Mouse (Mus musculus) urinary bladder, adult 18-20 months (tissue): ENCODE measurements around the gene Fbxw25.
"Not testable (repeated sequence)": the region's sequence is repeated elsewhere in the genome, so short reads cannot be mapped to it uniquely, and the experiment has no call there.

ENCODE experiments used
- DNase-seq, 2 experiments: peaks; one replicate each; pipeline ENCODE4 v3.0.0; 2022; ENCODE audit warnings: low spot score in 2 of 2, mixed read lengths in 2 of 2

Gene Fbxw25

DNA sequence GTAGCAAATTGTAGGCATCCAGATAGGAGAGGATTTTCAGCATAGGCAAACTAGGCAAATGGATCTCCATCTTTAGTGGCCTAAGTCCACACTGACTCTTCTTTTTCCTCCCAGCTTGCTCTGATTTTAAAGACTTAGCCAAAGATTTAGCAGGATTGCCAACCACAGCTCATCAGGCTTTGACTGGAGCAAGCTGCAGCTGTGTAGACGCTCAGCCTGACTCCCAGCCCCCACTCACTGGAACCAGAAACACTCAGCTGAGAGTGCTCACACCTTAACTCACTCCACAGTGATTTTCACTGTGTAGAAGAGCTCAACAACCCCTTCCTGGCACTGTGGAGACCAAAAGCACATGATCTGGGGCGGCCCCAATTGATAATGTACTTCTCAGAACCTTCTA is at the start of gene Fbxw25:
Fbxw25 (minus strand) TSS at position 101 of the 400 bp plus-strand sequence.
- DNase-seq: not testable (repeated sequence)

DNA sequence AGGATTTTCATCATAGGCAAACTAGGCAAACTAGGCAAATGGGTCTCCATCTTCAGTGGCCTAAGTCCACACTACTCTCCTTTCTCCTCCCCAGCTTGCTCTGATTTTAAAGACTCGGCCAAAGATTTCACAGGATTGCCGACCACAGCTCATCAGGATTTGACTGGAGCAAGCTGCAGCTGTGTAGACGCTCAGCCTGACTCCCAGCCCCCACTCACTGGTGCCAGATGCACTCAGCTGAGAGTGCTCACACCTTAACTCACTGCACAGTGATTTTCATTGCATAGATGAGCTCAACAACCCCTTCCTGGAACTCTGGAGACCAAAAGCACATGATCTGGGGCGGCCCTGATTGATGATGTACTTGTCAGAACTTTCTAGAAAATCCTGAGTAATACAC is 38.1 kb upstream of the Fbxw25 start, which contains the start of gene Fbxw18:
Fbxw18 (minus strand) TSS at position 101 of the 400 bp plus-strand sequence.
- not testable (repeated sequence) for DNase-seq

GRCm38 (mm10) chr9:109685299-109685698 is 20.8 kb upstream of the Fbxw25 start:
- DNase-seq: peak; percentile 6 to 38

GRCm38 (mm10) chr9:109625957-109626356 is 38.5 kb downstream of the Fbxw25 start, which contains the start of gene Fbxw24:
Fbxw24 (minus strand) TSS chr9:109626057.
- not testable (repeated sequence) for DNase-seq

GRCm38 (mm10) chr9:109606837-109607236 is 57.6 kb downstream of the Fbxw25 start:
- peak in 1 of 2 experiments; percentile 5 for DNase-seq

GRCm38 (mm10) chr9:109602128-109602527 is 62.3 kb downstream of the Fbxw25 start:
- not testable (repeated sequence) for DNase-seq

DNA sequence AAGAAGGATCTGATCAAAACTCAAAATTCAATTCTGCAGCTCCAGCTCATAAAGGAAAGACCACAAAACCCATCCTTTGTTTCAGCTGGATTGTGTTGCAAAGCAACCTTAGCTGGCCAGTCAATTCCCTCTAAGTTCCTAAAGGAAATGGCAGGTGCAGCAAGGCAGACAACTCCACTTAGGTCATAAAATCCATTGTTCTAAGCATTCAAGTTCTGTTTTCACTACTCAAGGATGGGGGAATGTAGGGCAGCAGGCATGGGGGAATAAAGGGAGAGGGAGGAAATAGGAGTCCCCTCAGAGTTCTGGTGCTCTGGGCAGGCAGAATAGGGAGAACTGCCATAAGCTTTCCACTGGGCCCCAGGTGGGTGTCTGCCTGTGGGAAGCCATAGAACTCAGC is 67.2 kb downstream of the Fbxw25 start:
- no peak for DNase-seq
